Mouse (Mus musculus) cerebellum, postnatal 36 days (tissue): ENCODE data around the gene Ttc7.

Experiments used
- DNase-seq, 2 experiments: peaks; one replicate each; pipeline ENCODE4 v3.0.0; 2021 to 2022; ENCODE audit warnings: mixed read lengths in 2 of 2

The Ttc7 gene

DNA sequence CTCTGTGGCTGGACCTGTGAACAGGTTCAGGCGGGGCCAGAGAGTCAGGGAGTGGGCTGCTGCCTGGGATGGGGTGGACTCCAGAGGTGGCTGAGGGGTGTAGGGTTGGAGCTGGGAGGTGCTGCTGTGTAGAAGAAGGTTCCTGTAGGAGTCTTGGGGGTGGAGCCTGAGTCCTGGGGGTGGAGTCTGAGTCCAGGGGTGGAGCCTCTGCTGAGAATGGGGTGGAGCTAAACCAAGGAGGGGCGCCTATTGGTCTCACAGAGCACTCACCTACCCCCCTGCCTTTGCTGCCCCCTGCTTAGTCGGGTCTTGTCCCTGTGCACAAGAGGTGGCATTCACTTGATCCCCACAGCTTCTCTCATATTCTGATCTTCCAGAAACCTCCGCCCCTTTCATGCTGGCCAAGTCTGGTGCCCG is 31.9 kb downstream of the Ttc7 start:
- peak in 1 of 2 experiments; percentile 60 for DNase-seq

DNA sequence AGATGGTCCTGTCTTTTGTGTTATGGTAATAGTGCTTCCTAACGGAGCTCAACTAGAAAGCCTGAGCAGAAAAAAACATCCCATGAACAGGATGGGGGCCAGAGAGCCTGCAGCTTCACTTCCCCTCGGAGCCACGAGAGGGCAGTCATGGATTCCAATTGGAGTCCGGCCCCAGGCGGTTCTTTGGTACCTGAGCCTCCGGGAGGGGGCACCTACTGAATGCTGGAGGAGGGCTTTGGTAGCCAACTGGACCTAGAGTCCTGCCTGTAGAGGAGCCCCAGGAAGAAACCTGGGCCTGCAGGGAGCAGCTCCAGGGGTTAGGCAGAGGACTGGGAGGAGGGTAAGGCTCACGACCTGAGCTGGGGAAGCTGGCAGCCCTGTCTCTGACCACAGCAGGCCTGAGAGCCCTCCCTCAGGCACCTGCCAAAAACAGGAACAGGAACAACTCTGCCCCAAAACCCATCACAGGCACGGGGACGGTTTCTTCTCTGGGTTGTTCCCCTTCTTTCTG is 32.4 kb downstream of the Ttc7 start:
- peak; percentile 95 to 97 for DNase-seq

DNA sequence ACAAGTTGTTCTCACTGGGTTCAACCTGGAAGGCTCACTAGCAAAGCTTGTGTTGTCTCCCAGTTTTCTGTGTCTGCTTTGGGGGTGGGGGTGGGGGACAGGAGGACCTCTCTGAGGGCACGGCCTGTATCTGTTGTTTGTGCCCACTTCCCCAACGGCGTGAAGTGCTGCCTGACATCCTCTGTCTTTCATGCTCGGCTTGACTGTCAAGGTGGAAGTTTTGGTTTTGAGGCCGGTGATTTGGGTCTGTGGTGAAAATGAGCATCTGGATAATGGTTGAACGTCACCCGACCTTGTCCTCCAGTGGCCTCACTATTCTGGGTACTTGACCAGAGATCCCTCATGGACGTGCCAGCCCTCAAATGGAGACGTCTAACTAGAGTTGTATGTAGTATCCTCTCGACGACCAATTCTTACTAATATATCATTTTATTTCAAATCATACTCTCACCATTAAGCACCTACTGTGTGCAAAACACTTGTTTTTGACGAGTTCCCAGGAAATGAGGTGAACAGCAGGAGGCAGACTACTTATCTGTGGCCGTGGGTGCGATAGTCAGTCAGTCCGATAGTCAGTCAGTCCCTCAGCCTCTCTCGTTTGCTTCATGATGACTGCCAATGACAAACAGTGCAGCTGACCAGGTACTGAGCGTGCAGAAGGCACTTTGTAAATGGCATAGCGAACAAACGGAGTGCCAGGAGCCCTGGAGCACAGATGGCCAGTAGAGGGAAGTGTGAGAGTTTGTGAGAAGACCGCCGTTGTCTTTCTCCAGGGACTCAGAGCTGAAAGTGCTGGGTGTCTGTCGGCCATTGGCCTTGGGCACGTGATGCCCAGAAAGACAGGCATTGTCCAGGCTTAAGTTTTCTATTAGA is 33.4 kb downstream of the Ttc7 start:
- peak; percentile 51 to 53 for DNase-seq

DNA sequence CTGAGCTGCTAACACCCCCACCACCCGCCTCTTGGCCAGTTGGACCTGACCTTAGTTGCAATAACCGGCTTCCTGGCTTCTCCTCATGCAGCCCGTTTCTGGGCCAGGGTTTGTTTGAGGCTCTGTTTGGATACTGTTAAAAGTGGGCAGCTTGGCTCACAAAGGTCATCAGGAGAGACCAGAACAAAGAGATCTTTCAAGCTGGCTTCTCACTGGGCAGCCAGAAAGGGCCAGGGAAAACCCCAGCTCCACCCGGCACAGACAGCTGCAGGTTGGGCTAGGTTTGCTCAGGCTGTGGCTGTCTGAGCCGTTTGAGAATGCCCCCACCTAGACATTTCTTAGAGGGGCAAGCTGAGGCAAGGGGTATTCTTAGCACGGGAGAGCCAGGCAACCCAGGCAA is 34.6 kb downstream of the Ttc7 start:
- DNase-seq = peak in 1 of 2 experiments; percentile 49

- peak; percentile 85 to 86 for DNase-seq
Measured at GRCm38 (mm10) chr17:87317947-87318346, 35.3 kb downstream of the Ttc7 start.

- no peak for DNase-seq
Measured at GRCm38 (mm10) chr17:87321673-87322072, 39.0 kb downstream of the Ttc7 start.

- no peak for DNase-seq
Measured at GRCm38 (mm10) chr17:87323215-87323614, 40.5 kb downstream of the Ttc7 start.

GRCm38 (mm10) chr17:87325501-87325900 is 42.8 kb downstream of the Ttc7 start:
- peak; percentile 63 to 68 for DNase-seq

DNA sequence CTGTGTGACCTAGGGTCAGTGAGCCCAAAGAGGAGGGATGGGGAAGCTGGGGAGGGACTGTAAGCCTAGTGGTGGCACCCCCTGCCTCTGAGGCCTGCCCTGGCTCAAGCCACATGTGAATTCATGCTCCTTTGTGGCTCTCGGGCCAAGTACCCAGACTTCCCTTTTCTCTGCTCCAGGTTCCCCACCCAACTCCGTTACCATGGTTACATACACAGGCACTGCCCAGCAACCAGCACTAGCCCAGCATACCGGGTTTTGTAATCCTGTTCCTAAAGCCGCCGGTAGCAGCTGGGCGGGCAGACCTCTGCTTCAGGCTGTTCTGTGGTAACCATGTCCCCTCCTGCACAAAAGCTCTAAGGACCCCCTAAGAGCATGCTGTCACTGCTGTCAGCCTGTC is 44.3 kb downstream of the Ttc7 start:
- no peak for DNase-seq

GRCm38 (mm10) chr17:87327645-87328044 is 45.0 kb downstream of the Ttc7 start:
- no peak for DNase-seq

DNA sequence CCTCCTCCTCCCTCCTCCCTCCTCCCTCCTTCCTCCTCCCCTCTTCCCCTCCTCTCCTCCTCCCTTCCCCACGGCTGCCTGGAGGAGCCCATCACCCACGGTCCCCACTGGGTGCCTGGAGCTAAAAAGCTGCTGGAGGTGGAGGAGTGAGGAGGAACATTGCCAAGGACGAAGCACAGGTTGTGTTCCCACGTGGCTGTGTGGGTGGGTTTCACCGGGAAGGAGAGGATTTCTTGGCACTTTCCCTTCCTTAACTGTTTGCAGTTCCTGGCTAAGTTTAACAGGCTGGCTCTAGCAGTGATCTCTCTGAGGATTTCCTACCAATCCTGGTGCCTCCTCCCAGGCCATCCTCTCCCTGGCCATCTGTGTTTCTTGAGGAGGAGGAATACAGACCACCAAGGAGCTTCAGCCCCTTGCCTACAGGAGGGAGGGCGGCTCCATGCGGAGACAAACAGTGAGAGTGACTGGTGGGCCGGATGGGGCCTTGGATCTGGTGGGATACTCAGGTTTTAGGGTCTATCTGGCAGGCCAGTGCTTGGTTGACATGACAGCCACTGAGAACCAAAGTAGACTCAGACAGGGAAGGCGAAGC is 45.6 kb downstream of the Ttc7 start:
- no peak for DNase-seq

DNA sequence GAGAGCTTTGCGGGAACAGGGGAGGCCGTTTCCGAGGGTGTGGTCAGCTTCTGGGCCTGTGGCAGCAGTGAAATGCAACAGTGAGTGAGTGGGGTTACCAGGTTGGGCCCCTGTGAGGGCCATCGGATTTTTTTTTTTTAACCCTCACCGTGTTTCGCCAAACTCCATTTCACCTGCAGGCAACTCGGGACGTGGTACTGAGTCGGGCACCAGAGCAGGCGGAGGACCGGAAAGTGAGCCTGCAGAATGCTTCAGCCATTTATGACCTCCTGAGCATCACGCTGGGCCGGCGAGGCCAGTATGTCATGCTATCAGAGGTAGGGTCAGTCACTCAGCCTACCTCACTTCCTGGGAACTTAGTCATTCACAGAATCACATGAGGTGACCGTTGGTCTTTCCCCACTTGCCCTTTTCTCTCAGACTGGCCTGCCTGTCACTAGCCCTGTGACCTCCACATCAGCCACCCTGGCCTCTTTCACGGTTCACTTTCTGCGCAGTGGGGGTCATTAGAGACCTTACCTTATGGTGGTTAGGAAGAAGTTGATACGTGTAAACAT is 46.5 kb downstream of the Ttc7 start:
- no peak for DNase-seq

DNA sequence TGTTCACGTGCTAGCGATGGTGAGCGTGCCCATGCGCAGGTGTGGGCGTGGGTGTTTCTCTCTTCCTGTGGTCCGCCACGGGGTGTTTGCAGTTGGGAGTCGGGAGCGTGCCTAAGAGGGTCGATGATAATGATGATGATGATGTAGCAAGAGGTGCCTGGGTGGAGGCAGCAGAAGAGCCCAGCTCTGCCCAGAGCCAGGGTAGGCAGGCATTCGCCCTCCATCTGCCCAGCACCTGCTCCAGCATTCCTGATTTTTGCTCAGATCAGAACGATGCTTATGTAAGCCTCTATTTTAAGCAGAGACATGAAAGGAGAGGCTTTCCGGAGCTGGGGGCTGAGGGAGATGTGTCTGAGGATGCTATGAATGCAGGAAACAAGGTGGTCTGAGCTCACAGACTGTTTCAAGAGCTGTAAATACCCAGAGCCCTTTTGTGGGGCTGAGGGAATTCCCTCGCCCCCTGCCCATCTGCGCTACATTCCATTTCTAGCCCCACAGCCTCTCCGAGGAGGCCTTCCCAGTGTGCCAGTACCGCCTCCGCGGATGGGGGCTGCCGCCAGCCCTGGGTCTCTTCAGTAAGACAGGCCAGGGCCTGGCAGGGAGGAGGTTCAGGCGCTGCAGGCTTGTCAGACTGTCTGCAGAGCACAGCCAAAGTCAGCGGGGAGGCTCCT is 47.7 kb downstream of the Ttc7 start:
- DNase-seq = peak; percentile 73 to 75

DNA sequence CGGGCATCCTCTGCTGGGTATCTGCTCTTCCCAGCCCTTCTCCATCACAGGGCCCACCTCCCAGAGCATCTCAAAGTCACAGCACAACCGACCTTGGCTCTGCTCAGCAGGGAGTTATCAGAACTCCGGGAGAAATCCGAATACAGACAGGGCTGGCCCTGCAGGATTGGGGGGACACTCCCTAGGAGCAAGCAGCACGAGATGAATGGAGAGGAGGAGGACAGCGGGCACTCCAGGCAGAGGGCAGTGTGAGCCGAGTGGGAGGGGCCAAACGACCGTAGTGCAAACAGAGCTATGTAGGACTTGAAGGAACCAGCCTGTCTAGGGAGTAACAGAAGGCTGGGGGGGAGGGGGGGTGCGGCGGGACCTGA is 48.2 kb downstream of the Ttc7 start:
- DNase-seq = peak; percentile 70 to 79

GRCm38 (mm10) chr17:87331336-87332141 is 48.9 kb downstream of the Ttc7 start:
- DNase-seq = peak in 1 of 2 experiments; percentile 51

DNA sequence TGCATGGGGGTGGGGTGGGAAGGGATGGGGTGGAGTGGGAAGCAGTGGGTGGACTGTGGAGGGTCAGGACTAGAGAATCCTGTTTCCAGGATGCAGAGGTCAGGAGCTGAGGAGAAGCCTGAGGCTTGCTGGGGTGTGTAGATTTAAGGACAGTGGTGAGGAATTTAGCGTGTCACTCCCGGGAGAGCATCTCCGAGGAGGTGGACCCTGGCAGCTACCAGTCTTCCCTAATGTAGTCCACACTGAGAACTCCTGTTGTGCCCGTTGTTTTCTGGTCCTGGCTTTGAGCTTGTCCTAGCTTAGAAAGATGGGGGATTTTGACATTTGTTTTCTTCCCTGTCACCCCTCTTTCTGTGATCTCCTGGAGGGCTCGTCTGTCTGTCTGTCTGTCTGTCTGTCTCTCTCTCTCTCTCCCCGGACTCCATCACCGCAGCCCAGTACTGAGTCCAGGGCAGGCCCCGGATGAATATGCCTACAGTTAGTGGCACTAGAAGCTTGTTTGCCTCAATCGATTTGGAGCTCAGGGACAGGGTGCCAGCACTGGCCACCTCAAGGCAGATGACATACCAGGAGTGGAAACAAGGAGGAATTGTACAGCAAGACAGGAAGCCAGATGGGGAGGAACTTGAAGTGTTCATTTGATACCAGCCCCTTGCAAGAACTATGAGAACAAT is 49.6 kb downstream of the Ttc7 start:
- DNase-seq = peak; percentile 20 to 44

DNA sequence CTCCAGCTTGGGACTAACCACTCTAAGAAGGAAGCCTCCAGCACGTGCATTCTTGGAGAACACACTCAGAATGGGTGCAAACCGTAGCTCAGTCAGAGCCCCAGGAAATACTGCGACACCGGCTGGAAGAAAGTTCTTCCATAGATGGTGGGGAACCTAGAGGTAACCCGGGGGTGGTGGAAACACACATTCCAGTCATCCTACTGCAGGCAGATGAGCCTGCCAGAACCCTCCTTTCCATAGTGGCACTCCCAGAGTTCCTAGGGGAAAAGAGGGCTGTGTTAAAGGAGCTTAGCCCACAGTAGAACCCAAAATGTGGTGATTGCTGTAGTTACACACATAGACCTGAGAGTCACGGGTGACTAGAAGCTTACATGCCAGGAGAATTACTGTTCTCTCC is 50.2 kb downstream of the Ttc7 start:
- no peak for DNase-seq

DNA sequence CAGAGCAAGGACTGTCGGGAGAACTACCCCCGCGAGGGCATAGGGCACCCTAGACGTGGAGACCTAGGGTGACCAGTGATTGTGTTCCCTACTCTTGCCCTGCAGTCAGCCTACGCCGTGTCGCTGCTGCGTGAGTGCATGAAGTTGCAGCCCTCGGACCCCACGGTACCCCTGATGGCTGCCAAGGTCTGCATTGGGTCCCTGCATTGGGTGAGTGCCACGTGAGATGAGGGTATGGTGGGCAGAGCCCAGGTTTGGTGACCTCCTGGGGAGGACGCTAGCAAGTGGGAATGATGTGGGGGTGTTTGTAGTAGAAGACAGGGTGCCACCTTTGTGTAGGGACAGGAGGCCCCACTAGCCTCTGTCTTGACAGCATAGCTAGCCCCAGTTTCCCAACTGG is 51.5 kb downstream of the Ttc7 start:
- DNase-seq = peak in 1 of 2 experiments; percentile 11

- DNase-seq = no peak
Measured at GRCm38 (mm10) chr17:87335152-87335551, 52.5 kb downstream of the Ttc7 start.

DNA sequence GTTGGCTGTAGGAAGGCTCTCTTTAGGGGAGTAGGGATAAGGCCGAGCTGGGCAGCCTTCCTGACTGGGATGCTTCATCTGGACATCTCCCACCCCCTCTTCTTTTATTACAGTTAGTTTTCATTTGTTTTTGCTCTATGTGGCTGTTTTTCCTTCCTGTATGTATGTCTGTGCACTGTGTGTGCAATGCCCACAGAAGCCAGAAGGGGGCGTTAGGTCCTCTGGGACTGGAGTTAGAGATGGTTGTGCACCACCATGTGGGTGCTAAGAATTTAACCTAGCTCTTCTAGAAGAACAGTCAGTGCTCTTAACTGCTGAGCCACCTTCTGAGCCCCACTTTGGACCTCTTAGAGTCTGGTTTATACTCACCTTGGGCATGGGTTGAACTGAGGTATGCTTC is 53.0 kb downstream of the Ttc7 start:
- DNase-seq = peak in 1 of 2 experiments; percentile 12

DNA sequence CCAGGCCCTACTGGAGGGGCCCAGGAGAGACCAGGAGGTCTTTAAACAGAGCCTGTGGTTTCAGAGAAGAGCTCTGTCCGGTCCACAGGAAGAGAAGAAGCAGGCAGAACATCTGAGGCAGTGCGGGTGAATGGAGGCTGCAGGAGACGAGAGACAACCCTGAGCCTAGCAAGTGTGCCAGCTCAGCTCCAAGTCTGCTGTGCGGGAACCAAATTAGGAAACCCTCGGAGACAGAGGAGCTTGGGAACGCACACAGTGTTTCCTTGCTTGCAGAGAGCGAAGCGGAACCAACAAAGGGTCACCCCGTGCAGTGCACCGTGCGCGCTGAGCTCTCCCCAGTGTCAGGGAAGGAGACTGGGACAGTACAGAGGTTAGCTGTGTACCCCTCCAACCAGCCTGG is 54.2 kb downstream of the Ttc7 start:
- DNase-seq = no peak

GRCm38 (mm10) chr17:87337683-87338082 is 55.0 kb downstream of the Ttc7 start:
- no peak for DNase-seq
